Mouse (Mus musculus) ovary, postnatal 36 days (tissue): Measurements from ENCODE around the gene Stx2.

ENCODE experiments used
- DNase-seq: peaks from one replicate; pipeline ENCODE4 v3.0.0; 2022; ENCODE audit warnings: low spot score, mixed read lengths

Stx2 gene

DNA sequence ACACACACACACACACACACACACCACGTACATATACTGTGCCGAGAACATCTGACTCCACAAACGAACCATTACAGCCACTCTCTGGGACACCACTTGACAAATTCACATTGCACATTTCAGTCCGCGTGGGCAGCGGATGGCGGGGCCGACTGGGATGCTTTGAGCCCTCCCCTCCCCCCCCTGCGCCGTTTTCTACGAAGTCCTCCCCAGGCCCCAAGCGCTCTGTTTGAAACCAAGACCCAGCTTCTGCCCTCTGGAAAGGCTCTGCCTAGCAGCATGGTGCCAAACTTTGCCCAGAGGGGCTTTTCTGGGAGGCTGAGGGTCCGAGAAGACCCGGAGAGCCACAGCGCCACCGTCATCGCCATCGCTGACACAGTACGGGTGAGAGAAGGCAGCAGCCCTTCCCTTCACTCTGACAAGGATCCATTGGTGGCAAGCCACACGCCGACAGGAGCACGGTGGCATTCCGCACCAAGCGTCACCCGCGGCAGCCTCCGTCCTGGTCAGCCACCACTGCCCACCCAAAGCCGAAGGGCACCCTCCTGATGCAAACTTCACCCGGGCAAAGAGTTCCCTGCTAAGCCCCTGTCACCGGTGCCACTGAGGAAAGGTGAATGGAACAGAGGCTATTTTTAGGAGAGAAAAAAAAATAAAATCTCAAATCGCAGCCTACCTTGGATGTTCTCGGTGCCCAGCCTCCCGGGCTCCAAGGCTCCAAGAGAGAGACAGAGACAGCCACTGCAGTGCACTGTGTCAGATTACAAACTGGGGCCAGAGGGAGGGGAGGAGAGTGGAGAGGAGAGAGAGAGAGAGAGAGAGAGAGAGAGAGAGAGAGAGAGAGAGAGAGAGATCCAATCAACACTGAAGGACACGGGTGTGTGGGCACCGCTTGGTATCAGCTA, 55.8 kb downstream of the Stx2 start:
- no peak for DNase-seq

DNA sequence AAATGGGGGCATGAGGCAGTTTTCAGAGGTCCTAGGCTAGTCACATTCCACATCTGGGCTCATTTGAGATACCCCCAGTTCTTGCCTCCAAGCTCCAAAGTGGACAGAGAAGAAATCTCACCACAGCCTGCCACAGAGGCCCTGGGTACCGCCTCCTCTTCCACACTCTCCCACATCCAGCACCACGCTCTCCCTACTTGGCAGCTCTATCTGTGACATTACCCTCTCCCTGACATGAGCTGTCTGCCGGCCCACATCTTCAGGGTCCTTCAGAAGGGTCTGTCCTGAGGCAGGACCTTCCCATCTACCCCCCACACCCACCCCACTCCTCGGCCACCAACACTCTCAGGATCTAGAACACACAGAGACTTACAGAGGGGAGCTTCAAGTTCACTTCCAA, 56.9 kb downstream of the Stx2 start:
- no peak for DNase-seq

DNA sequence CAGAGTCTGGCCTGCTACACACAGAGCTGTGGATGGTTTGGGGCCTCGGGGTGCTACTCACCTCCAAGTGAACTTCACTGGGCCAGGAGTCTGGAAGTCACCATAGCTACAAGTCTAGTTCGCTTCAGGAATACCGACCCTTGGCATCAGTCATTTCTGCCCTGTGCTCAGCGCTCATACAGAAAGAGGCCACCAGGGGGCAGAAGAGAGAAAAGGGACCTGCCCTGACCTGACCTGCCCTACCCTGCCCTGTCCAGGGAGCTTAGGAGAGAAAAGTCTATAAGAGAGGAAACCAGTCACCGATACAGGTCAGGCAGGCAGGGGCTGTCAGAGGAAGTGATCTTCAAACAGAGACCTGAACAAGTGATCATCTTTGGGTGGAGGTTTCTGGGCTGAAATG, 61.3 kb downstream of the Stx2 start:
- no peak for DNase-seq

DNA sequence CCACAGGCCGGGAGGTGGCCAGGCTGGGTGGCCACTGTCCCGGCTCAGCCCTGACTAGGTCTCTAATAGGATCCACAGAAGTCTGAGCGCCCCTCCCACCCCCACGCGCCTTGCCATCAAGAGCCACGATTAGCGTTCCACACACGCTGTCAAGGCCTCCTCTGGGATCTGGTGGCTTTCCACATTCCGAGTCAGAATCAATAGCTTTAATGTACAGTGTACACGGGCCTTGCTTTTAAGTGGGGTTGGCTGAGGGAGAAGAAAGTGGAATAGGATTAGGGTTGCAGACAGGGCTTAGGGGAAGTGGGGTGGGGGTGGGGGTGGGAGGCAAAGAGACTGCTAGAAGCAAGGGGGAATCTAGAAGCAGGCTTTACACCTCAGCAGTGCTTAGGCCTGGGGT, 67.9 kb downstream of the Stx2 start:
- no peak for DNase-seq

DNA sequence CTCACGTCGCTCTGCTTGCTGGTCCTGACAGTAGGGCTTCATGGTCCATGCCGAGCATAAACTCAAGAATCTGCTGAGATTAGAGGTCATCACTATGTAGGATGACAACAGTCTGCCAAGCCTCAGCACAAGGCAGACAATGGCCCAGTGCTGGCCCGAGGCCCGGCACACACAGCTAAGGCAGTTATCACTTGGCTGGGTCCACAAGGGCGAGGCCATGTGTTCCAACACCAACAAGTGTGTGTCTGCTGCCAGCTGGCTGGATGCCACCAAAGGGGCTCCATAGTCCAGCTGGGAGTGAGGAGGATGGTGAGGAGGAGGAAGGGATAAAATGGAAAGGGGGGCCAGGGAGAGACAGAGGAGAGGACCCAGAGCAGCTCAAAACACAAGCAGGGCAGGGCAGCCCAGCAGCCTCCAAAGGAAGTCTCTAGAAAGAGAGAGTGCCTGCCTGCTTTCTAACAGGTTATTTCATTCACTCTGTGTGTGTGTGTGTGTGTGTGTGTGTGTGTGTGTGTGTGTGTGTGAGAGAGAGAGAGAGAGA, 72.9 kb downstream of the Stx2 start:
- DNase-seq, result peak; percentile 64
